Mouse (Mus musculus) MEL (cell line): Measurements from ENCODE around the gene Irf1. TPM values are rescaled to one million over a fixed set of nuclear protein-coding genes. Genes with fewer than 3 reads are reported as not detected.
A peak's percentile ranks its signal among the peaks of the same experiment; 100 is the strongest.

Source experiments
- DNase-seq: peaks from one replicate; pipeline ENCODE4 v3.0.0; 2011; ENCODE audit warnings: low read depth, low spot score
- H3K27ac ChIP-seq: 2 replicates; pipeline ENCODE4 v1.5.1; 2012; ENCODE audit warnings: low read depth, mild to moderate bottlenecking, control low read depth, low read length, moderate library complexity; ENCODE audit not compliant: control insufficient read depth
- H3K27me3 ChIP-seq, 2 experiments: fragments of 150-350 bp in 1 of 2; sonication (generic) in 1 of 2; 2 replicates each; pipeline ENCODE4 v1.6.1; 2012; ENCODE audit warnings: low read length in 2 of 2, mild to moderate bottlenecking in 2 of 2, improper control_type of control experiment in 1 of 2, moderate library complexity in 1 of 2; ENCODE audit not compliant: insufficient read depth in 2 of 2, control insufficient read depth in 1 of 2
- H3K36me3 ChIP-seq, 2 experiments: 2 replicates each; pipeline ENCODE4 v1.6.1; 2012 to 2014; ENCODE audit warnings: low read length in 2 of 2, improper control_type of control experiment in 1 of 2, inconsistent platforms in 1 of 2, mild to moderate bottlenecking in 1 of 2; ENCODE audit not compliant: insufficient read depth in 2 of 2, control insufficient read depth in 1 of 2
- H3K4me1 ChIP-seq, 2 experiments: fragments of 150-350 bp in 1 of 2; sonication (generic) in 1 of 2; 2 replicates each; pipeline ENCODE4 v1.6.1; 2012; ENCODE audit warnings: low read length in 2 of 2, improper control_type of control experiment in 1 of 2, mild to moderate bottlenecking in 1 of 2; ENCODE audit not compliant: insufficient read depth in 2 of 2, control insufficient read depth in 1 of 2
- H3K4me3 ChIP-seq, 2 experiments: fragments of 150-350 bp in 1 of 2; sonication (generic) in 1 of 2; 2 replicates each; pipeline ENCODE4 v1.5.1; 2012; ENCODE audit warnings: low read depth in 2 of 2, low read length in 2 of 2, mild to moderate bottlenecking in 2 of 2, moderate library complexity in 2 of 2, control low read depth in 1 of 2, improper control_type of control experiment in 1 of 2; ENCODE audit not compliant: control insufficient read depth in 1 of 2, insufficient read depth in 1 of 2
- H3K79me2 ChIP-seq: 2 replicates; pipeline ENCODE4 v1.6.1; 2012; ENCODE audit warnings: mild to moderate bottlenecking, low read length, moderate library complexity; ENCODE audit not compliant: control insufficient read depth, poor library complexity, insufficient read depth
- H3K9ac ChIP-seq: 2 replicates; pipeline ENCODE4 v1.6.1; 2012; ENCODE audit warnings: low read depth, mild to moderate bottlenecking, control low read depth, low read length, moderate library complexity; ENCODE audit not compliant: control insufficient read depth, poor library complexity, severe bottlenecking
- H3K9me3 ChIP-seq: fragments of 150-350 bp; sonication (generic); replicated peaks from 2 replicates; pipeline ENCODE4 v1.6.1; 2012; ENCODE audit warnings: mild to moderate bottlenecking, low read length, improper control_type of control experiment, moderate library complexity; ENCODE audit not compliant: insufficient read depth
- CTCF ChIP-seq, 3 experiments: IDR thresholded peaks in 2 of 3; conservative IDR thresholded peaks in 1 of 3; 2 replicates each; pipeline ENCODE4 v1.5.1; 2011 to 2012; ENCODE audit warnings: low read length in 3 of 3, low read depth in 2 of 3, mild to moderate bottlenecking in 2 of 3, improper control_type of control experiment in 1 of 3, inconsistent platforms in 1 of 3, mixed read lengths in 1 of 3, moderate library complexity in 1 of 3; ENCODE audit not compliant: control insufficient read depth in 1 of 3, insufficient read depth in 1 of 3, poor library complexity in 1 of 3, severe bottlenecking in 1 of 3
- E2F4 ChIP-seq: IDR thresholded peaks from 2 replicates; pipeline ENCODE4 v1.6.1; 2011; ENCODE audit warnings: low read depth, low read length, improper control_type of control experiment, borderline replicate concordance
- ELF1 ChIP-seq: IDR thresholded peaks from 2 replicates; pipeline ENCODE4 v1.6.1; 2014; ENCODE audit warnings: low read depth, mild to moderate bottlenecking, inconsistent platforms, low read length, improper control_type of control experiment, moderate library complexity
- EP300 ChIP-seq, 2 experiments: IDR thresholded peaks; 2 replicates each; pipeline ENCODE4 v1.6.1; 2011; ENCODE audit warnings: improper control_type of control experiment in 2 of 2, low read length in 2 of 2, low read depth in 1 of 2, mild to moderate bottlenecking in 1 of 2
- ETS1 ChIP-seq: IDR thresholded peaks from 2 replicates; pipeline ENCODE4 v1.6.1; 2012; ENCODE audit warnings: low read depth, mild to moderate bottlenecking, inconsistent platforms, low read length, improper control_type of control experiment, moderate library complexity
- GABPA ChIP-seq: IDR thresholded peaks from 2 replicates; pipeline ENCODE4 v1.6.1; 2012; ENCODE audit warnings: low read depth, mild to moderate bottlenecking, inconsistent platforms, low read length, improper control_type of control experiment, moderate library complexity
- HCFC1 ChIP-seq: IDR thresholded peaks from 2 replicates; pipeline ENCODE4 v1.6.1; 2012; ENCODE audit warnings: low read depth, mild to moderate bottlenecking, inconsistent platforms, low read length, improper control_type of control experiment, moderate library complexity
- JUND ChIP-seq: IDR thresholded peaks from 2 replicates; pipeline ENCODE4 v1.6.1; 2011; ENCODE audit warnings: low read depth, mild to moderate bottlenecking, improper control_type of control experiment, low read length
- MAX ChIP-seq: IDR thresholded peaks from 2 replicates; pipeline ENCODE4 v1.6.1; 2011; ENCODE audit warnings: low read length, improper control_type of control experiment
- MAZ ChIP-seq: IDR thresholded peaks from 2 replicates; pipeline ENCODE4 v1.6.1; 2012; ENCODE audit warnings: low read depth, mild to moderate bottlenecking, inconsistent platforms, low read length, improper control_type of control experiment
- MEF2A ChIP-seq: IDR thresholded peaks from 2 replicates; pipeline ENCODE4 v1.6.1; 2014; ENCODE audit warnings: low read depth, mild to moderate bottlenecking, inconsistent platforms, low read length, improper control_type of control experiment; ENCODE audit not compliant: poor library complexity, insufficient replicate concordance, severe bottlenecking; ENCODE audit errors: extremely low read depth
- MXI1 ChIP-seq: IDR thresholded peaks from 2 replicates; pipeline ENCODE4 v1.6.1; 2011; ENCODE audit warnings: mild to moderate bottlenecking, low read depth, low read length, improper control_type of control experiment
- MYC ChIP-seq: IDR thresholded peaks from 2 replicates; pipeline ENCODE4 v1.6.1; 2011; ENCODE audit warnings: low read depth, mild to moderate bottlenecking, low read length, improper control_type of control experiment, moderate library complexity
- NELFE ChIP-seq: IDR thresholded peaks from 2 replicates; pipeline ENCODE4 v1.6.1; 2011; ENCODE audit warnings: low read depth, low read length, improper control_type of control experiment
- NRF1 ChIP-seq: IDR thresholded peaks from 2 replicates; pipeline ENCODE4 v1.6.1; 2014; ENCODE audit warnings: low read depth, mild to moderate bottlenecking, inconsistent platforms, low read length, improper control_type of control experiment, moderate library complexity; ENCODE audit not compliant: poor library complexity, insufficient read depth, severe bottlenecking
- POLR2A ChIP-seq, 2 experiments: IDR thresholded peaks; 2 replicates each; pipeline ENCODE4 v1.6.1; 2011 to 2012; ENCODE audit warnings: low read length in 2 of 2, mild to moderate bottlenecking in 2 of 2, control low read depth in 1 of 2, improper control_type of control experiment in 1 of 2, low read depth in 1 of 2, moderate library complexity in 1 of 2; ENCODE audit not compliant: control insufficient read depth in 1 of 2, insufficient read depth in 1 of 2, poor library complexity in 1 of 2
- POLR2AphosphoS2 ChIP-seq: IDR thresholded peaks from 2 replicates; pipeline ENCODE4 v1.6.1; 2011; ENCODE audit warnings: low read length, improper control_type of control experiment
- POLR2AphosphoS5 ChIP-seq: IDR thresholded peaks from 2 replicates; pipeline ENCODE4 v1.6.1; 2012; ENCODE audit warnings: low read depth, borderline replicate concordance, mild to moderate bottlenecking, inconsistent platforms, low read length, moderate library complexity, mixed read lengths
- RAD21 ChIP-seq: IDR thresholded peaks from 2 replicates; pipeline ENCODE4 v1.6.1; 2011; ENCODE audit warnings: mild to moderate bottlenecking, low read depth, low read length, improper control_type of control experiment
- SIN3A ChIP-seq: IDR thresholded peaks from 2 replicates; pipeline ENCODE4 v1.6.1; 2012; ENCODE audit warnings: low read length, improper control_type of control experiment, inconsistent platforms
- TCF12 ChIP-seq: IDR thresholded peaks from 2 replicates; pipeline ENCODE4 v1.6.1; 2014; ENCODE audit warnings: low read depth, mild to moderate bottlenecking, inconsistent platforms, low read length, improper control_type of control experiment, moderate library complexity
- UBTF ChIP-seq: IDR thresholded peaks from 2 replicates; pipeline ENCODE4 v1.6.1; 2012; ENCODE audit warnings: low read depth, mild to moderate bottlenecking, inconsistent platforms, low read length, improper control_type of control experiment, moderate library complexity, borderline replicate concordance; ENCODE audit not compliant: insufficient read depth
- USF1 ChIP-seq: IDR thresholded peaks from 2 replicates; pipeline ENCODE4 v1.6.1; 2014; ENCODE audit warnings: low read depth, mild to moderate bottlenecking, inconsistent platforms, low read length, improper control_type of control experiment, moderate library complexity
- USF2 ChIP-seq, 2 experiments: IDR thresholded peaks; 2 replicates each; pipeline ENCODE4 v1.6.1; 2011 to 2012; ENCODE audit warnings: improper control_type of control experiment in 2 of 2, low read length in 2 of 2, borderline replicate concordance in 1 of 2, inconsistent platforms in 1 of 2, low read depth in 1 of 2, mild to moderate bottlenecking in 1 of 2; ENCODE audit not compliant: insufficient read depth in 1 of 2
- ZKSCAN1 ChIP-seq: IDR thresholded peaks from 2 replicates; pipeline ENCODE4 v1.6.1; 2012; ENCODE audit warnings: low read depth, mild to moderate bottlenecking, inconsistent platforms, low read length, improper control_type of control experiment, moderate library complexity
- polyA plus RNA-seq, 2 experiments: library from polyadenylated mRNA; stranded (reverse) in 1 of 2; unstranded in 1 of 2; fragments of >175 nt in 1 of 2; fragments of >200 nt in 1 of 2; gene quantifications; 2 replicates each; pipeline versions ENCODE4 v1.2.1 to v1.2.4; 2012; ENCODE audit warnings: low replicate concordance in 2 of 2, low read depth in 1 of 2; ENCODE audit not compliant: insufficient read length in 2 of 2, insufficient read depth in 1 of 2, missing spikeins in 1 of 2
- total RNA-seq: library from RNA; depleted of rRNA; stranded (reverse); fragments of 300-350 nt; gene quantifications from 2 replicates; pipeline ENCODE4 v1.2.3, GENCODE M21; 2012; rRNA removed

Gene Irf1
- 0.46 and 0.73 TPM in 2 replicates for total RNA-seq
- polyA plus RNA-seq, result 1 to 10 TPM in 1 of 2 experiments, not detected in 1; 1.9 TPM

DNA sequence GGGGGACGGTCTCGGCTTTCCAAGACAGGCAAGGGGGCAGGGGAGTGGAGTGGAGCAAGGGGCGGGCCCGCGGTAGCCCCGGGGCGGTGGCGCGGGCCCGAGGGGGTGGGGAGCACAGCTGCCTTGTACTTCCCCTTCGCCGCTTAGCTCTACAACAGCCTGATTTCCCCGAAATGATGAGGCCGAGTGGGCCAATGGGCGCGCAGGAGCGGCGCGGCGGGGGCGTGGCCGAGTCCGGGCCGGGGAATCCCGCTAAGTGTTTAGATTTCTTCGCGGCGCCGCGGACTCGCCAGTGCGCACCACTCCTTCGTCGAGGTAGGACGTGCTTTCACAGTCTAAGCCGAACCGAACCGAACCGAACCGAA lies at the start of gene Irf1:
TSS of gene Irf1 (plus strand) at position 255 of the 365 bp plus-strand sequence.
- Histone ChIP-seq H3K4me1 (peaks cover 0 to 10% of the 10 kb centered on the region in 2 experiments; a peak in 2 of 4 replicates), H3K9ac (peak within 1 kb of the TSS; percentile 54), H3K27me3 (peaks cover 3 to 7% of the 10 kb centered on the region in 2 experiments; a peak in 3 of 4 replicates), H3K36me3 (peaks cover 0 to 2% of the 10 kb centered on the region in 2 experiments; a peak in 2 of 4 replicates), H3K4me3 (peak within 1 kb of the TSS; percentile 61 to 72), H3K79me2 (no peaks in the 10 kb centered on the region), H3K27ac (no peak within 1 kb of the TSS), H3K9me3 (no peaks in the 10 kb centered on the region)
- peak; percentile 97 for DNase-seq
- no peak for TF ChIP-seq ZKSCAN1
- peak; percentile 57; the same call in 1 of the 2 replicates for TF ChIP-seq TCF12
- peak; percentile 35; the same call in 1 of the 2 replicates for TF ChIP-seq HCFC1
- peak; percentile 61; the same call in 1 of the 2 replicates for TF ChIP-seq SIN3A
- peak; percentile 41; the same call in 1 of the 2 replicates for TF ChIP-seq NRF1
- peak in 1 of 2 experiments; percentile 58; a peak in 1 of 4 replicates for TF ChIP-seq POLR2A (IDR thresholded peaks at IDR 0.05; ENCODE audit: control insufficient read depth in 1 of 2, insufficient read depth in 1 of 2, low read depth in 1 of 2, low read length in 2 of 2, poor library complexity in 1 of 2)
- TF ChIP-seq ETS1, result peak; percentile 27; the same call in 1 of the 2 replicates
- 0 out of 2 replicates have a peak, but pooled peaks have one; percentile 12 for TF ChIP-seq UBTF
- TF ChIP-seq POLR2AphosphoS2, result no peak
- no peak for TF ChIP-seq POLR2AphosphoS5
- peak; percentile 24; the same call in 1 of the 2 replicates for TF ChIP-seq MAX
- TF ChIP-seq MXI1, result peak; percentile 52
- no peak for TF ChIP-seq E2F4
- peak in 1 of 2 experiments; percentile 32; a peak in 1 of 4 replicates for TF ChIP-seq EP300 (IDR thresholded peaks at IDR 0.05; ENCODE audit: low read depth in 1 of 2, low read length in 2 of 2)
- TF ChIP-seq MAZ, result peak; percentile 82; the same call in 1 of the 2 replicates
- TF ChIP-seq NELFE, result peak; percentile 46
- TF ChIP-seq USF1, result 0 out of 2 replicates have a peak, but pooled peaks have one; percentile 28

DNA sequence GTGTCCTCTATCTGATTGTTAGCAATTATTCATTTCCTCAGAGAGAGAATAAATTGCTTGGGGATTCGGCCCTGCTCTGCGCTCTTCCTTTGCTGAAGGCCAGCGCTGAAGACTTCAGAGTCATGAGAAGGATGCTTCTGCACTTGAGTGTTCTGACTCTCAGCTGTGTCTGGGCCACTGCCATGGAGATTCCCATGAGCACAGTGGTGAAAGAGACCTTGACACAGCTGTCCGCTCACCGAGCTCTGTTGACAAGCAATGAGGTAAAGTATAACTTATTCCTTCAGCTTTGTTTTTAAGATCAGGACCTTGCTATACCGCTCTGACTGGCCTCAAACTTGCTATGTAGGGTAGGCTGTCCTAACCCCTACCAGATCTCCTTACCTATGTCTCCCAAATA lies 49.1 kb upstream of the Irf1 start, which contains the start of gene Il5:
TSS of gene Il5 (plus strand) at position 80 of the 400 bp plus-strand sequence.
- DNase-seq, result no peak
- Histone ChIP-seq H3K4me3 (no peak within 1 kb of the TSS), H3K27me3 (peaks cover 2 to 18% of the 10 kb centered on the region in 2 experiments; a peak in 2 of 4 replicates), H3K79me2 (no peaks in the 10 kb centered on the region), H3K36me3 (no peaks in the 10 kb centered on the region), H3K9ac (no peak within 1 kb of the TSS), H3K4me1 (no peaks in the 10 kb centered on the region), H3K27ac (no peak within 1 kb of the TSS), H3K9me3 (no peaks in the 10 kb centered on the region)
- TF ChIP-seq POLR2A (IDR thresholded peaks at IDR 0.05; ENCODE audit: control insufficient read depth in 1 of 2, insufficient read depth in 1 of 2, low read depth in 1 of 2, low read length in 2 of 2, poor library complexity in 1 of 2), result no peak
- no peak for TF ChIP-seq GABPA
- no peak for TF ChIP-seq MAX
- no peak for TF ChIP-seq CTCF (IDR thresholded peaks at IDR 0.05 in 2 of 3, conservative IDR thresholded peaks at IDR 0.05 in 1 of 3; ENCODE audit: control insufficient read depth in 1 of 3, insufficient read depth in 1 of 3, low read depth in 2 of 3, low read length in 3 of 3, poor library complexity in 1 of 3, severe bottlenecking in 1 of 3)
- TF ChIP-seq MAZ, result no peak
- TF ChIP-seq TCF12, result no peak
- TF ChIP-seq USF1, result no peak
- TF ChIP-seq USF2 (IDR thresholded peaks at IDR 0.05; ENCODE audit: borderline replicate concordance in 1 of 2, insufficient read depth in 1 of 2, low read depth in 1 of 2, low read length in 2 of 2), result no peak
- no peak for TF ChIP-seq ELF1
- no peak for TF ChIP-seq MEF2A
- no peak for TF ChIP-seq JUND
- TF ChIP-seq RAD21, result no peak
- no peak for TF ChIP-seq EP300 (IDR thresholded peaks at IDR 0.05; ENCODE audit: low read depth in 1 of 2, low read length in 2 of 2)
- TF ChIP-seq MYC, result no peak
